Mouse (Mus musculus) spleen, postnatal 14 days (tissue): ENCODE data around the gene Ace3.
"Not testable (repeated sequence)": the region's sequence is repeated elsewhere in the genome, so short reads cannot be mapped to it uniquely, and the experiment has no call there.

Source experiments
- DNase-seq, 2 experiments: peaks; one replicate each; pipeline ENCODE4 v3.0.0; 2021 to 2022; ENCODE audit warnings: low spot score in 2 of 2

Gene Ace3

GRCm38 (mm10) chr11:105978634-105979033 lies 15.8 kb upstream of the Ace3 start:
- DNase-seq, result no peak

GRCm38 (mm10) chr11:105984452-105984851 lies 10.0 kb upstream of the Ace3 start:
- DNase-seq, result no peak

DNA sequence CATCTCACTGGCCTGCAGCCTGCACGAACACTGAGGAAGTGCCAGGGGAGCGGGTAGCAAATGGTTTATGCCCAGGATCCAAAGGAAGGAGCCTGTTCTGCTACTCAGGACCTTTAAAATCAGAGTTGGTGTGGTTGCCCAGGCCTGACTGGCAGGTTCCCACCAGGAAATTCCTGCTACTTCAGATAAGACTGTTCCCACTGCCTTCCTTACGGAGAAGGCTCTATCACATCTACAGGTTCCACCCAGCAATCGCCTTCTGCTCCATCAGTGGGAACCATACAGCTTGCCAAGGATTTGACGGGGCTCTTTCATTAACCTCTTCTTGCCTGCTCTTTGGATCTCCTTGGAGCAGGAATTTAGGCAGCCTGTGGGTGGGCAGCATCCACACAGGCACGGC lies 7.0 kb upstream of the Ace3 start:
- DNase-seq, result no peak

DNA sequence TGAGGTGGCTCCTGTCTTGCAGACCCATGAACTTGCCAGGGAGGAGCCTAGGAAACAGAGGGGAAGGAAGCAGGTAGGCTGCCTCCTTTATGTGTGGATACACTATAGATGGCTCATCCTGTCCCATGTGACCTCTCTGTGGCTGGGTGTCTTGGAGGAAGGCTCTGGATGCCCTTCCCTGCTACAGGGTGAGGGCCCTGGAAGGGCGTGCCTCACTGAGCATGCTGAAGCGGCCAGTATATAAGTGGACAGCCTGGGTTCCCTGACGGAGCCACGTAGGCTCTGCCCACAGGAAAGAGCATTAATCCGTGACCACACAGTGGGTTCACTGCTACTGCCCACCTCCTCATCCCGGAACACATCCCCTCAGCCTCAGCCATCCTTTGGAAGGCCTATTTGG lies 5.0 kb upstream of the Ace3 start:
- no peak for DNase-seq

DNA sequence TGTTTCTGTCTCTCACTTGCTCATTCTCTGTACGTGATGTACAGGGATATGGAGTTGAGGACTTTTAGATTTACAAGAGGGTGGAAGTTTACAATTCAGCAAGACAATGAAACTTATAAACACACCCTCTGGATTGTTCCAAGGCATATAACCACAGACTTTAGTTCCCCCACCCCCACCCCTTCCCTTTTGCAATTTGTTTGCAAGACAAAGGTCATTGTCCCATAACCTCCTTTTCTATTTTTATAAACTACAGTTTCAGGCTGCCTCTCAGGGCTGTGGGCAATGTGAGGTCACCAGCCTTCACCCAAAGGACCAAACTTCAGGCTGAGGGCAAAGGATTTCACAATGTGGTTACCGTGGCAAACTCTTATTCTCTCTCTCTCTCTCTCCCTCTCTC lies 4.2 kb upstream of the Ace3 start:
- no peak for DNase-seq

- no peak for DNase-seq
These were observed 5.6 kb downstream of the Ace3 start for GRCm38 (mm10) chr11:106000062-106000461.

- DNase-seq, result no peak
These were observed 7.2 kb downstream of the Ace3 start for GRCm38 (mm10) chr11:106001718-106002117.

DNA sequence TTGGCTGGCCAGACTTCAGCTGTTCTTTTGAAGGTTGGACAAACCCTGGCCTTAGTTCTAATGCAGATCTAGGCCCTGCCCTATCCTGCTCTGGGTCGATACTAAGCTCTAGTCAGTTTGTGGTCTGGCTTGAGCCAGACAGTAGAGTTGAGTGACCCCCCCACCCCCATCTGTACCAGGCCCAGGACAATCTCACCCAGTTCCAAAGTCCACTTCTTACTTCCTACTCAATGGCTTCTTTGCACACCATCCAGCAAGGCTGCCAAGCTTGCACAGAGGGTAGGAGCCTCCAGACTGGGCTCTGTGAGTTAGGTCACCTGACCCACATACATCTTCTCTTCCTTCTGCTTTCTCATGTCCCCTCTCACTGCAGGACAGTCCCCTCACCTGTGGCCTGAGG lies 10.1 kb downstream of the Ace3 start:
- DNase-seq, result no peak

GRCm38 (mm10) chr11:106005970-106006369 lies 11.5 kb downstream of the Ace3 start:
- DNase-seq, result no peak

DNA sequence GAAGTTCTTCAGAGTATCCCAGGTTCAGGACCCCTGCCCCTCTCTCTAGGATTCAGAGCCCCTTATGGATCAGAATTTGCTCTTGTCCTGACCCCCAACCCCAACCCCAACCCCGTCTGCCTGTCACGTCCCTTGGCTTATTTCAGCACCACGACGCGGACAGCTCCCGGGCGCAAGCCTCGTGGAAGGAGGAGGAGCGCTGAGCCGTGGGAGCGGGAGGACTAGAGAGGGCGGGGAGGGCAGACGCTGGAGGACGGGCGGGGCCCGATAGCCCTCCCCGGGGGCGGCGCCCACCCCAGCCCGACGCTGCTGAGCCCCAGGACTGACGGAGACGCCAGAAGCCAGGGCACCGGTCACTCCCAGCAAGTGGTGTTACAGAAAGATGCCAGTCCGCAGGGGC lies 13.3 kb downstream of the Ace3 start, which contains the start of gene Kcnh6:
Gene Kcnh6, plus strand, starts transcription at position 304 of the 400 bp plus-strand sequence.
- peak; percentile 30 to 58 for DNase-seq

- DNase-seq, result no peak
These were observed 18.2 kb downstream of the Ace3 start for GRCm38 (mm10) chr11:106012711-106013110.

- DNase-seq, result no peak
These were observed 19.2 kb downstream of the Ace3 start for GRCm38 (mm10) chr11:106013556-106014225.

- DNase-seq, result no peak
These were observed 22.0 kb downstream of the Ace3 start for GRCm38 (mm10) chr11:106016440-106016839.

DNA sequence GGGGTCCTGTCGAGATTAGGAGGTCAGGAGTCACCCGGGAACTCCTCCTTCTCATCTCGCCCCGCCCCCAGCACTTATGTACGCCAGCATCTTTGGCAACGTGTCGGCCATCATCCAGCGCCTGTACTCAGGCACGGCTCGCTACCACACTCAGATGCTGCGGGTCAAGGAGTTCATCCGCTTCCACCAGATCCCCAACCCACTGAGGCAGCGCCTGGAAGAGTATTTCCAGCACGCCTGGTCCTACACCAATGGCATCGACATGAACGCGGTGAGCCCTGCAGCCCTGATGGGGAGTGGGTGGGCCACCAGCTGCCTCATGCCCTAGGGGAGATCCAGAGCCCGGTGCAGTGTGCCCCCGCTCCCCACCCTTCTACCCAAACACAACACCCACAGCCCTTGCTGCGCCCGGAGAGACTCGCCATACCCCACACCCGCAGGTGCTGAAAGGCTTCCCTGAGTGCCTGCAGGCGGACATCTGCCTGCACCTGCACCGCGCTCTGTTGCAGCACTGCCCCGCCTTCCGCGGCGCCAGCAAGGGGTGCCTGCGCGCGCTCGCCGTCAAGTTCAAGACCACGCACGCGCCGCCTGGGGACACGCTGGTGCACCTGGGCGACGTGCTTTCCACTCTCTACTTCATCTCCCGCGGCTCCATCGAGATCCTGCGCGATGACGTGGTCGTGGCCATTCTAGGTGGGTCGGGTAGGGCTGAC lies 25.7 kb downstream of the Ace3 start:
- DNase-seq, result no peak

DNA sequence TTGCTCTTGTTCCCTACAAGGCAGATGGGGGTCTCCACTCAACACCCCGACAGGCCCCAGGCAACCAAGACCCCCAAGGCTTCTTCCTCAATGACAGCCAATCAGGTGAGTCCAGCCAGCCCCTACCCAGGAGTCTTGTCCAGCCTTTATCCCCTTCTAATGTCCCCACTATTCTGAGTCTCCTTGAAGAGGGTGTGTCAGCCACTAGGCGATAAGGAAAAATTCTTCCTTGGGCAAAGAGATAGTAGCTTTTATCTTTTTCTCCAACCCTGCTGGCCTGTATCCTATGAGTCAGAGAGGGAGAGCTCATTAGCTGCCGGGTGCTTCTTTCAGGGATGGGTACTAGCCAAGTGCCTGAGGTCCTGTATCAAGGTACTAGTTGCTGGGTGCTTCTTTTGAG lies 31.3 kb downstream of the Ace3 start:
- no peak for DNase-seq

GRCm38 (mm10) chr11:106026465-106027151 lies 32.1 kb downstream of the Ace3 start:
- DNase-seq, result peak; percentile 35 to 67

GRCm38 (mm10) chr11:106027607-106028006 lies 33.1 kb downstream of the Ace3 start:
- DNase-seq, result no peak

GRCm38 (mm10) chr11:106032074-106032473 lies 37.6 kb downstream of the Ace3 start:
- DNase-seq, result not testable (repeated sequence)

DNA sequence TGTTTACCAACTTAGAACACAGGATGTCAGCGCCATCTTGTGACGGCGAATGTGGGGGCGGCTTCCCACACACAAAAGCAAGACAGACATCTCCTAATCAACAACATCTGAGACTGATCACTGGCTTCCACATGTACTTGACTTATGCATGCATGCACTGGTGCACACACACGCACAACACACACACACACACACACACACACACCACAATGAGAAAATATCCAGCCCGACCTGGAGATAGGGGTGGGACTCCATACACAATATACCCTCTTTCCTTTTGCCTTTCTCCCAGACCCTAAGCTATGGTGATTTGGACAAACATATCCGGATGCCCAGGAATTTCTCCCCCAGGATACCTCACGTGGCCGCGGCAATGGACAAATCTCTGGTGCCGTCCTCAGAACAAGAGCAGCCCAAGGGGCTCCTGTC lies 39.0 kb downstream of the Ace3 start:
- DNase-seq, result no peak

DNA sequence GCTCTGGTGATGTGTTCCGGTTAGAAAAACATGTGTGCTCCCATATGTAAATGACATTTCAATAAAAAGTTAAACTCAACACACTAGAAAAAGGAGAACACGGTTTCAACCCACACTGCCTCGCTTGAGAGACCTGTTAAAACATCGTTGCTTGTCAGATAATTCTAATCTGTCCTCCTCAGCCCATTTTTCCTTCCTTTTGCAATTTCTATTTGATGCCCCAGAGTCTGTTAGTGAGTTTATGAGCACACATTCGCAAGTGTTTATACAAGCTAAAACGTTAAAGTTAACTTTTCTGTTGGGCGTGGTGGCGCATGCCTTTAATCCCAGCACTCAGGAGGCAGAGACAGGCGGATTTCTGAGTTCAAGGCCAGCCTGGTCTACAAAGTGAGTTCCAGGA lies 40.5 kb downstream of the Ace3 start:
- DNase-seq, result no peak

- DNase-seq, result peak; percentile 97
These were observed 42.3 kb downstream of the Ace3 start, which contains the start of gene Dcaf7 for GRCm38 (mm10) chr11:106036548-106037417. Gene Dcaf7 (plus strand): TSS chr11:106036872.

- DNase-seq, result no peak
These were observed 42.9 kb downstream of the Ace3 start for GRCm38 (mm10) chr11:106037418-106037751.
